Mouse (Mus musculus): ENCODE measurements around the gene Olfr1395. TPM values are rescaled to one million over a fixed set of nuclear protein-coding genes. Genes with fewer than 3 reads are reported as not detected.
"Not testable (repeated sequence)": the region's sequence is repeated elsewhere in the genome, so short reads cannot be mapped to it uniquely, and the experiment has no call there.

Gene Olfr1395
- polyA plus RNA-seq, 2 experiments from 2014 or later, result 0.12 TPM; not detected in 1

- no peak for ATAC-seq
These were observed 33.3 kb downstream of the Olfr1395 start for GRCm38 (mm10) chr11:49175345-49175744.

- ATAC-seq, result not testable (repeated sequence)
These were observed 34.1 kb downstream of the Olfr1395 start for GRCm38 (mm10) chr11:49176047-49176779.

GRCm38 (mm10) chr11:49183172-49183571 is 41.1 kb downstream of the Olfr1395 start:
- no peak for ATAC-seq

- no peak for ATAC-seq
These were observed 44.4 kb downstream of the Olfr1395 start for GRCm38 (mm10) chr11:49186452-49186851.

GRCm38 (mm10) chr11:49186955-49187488 is 44.9 kb downstream of the Olfr1395 start, which contains the start of gene Btnl9:
TSS of gene Btnl9 (minus strand) at chr11:49187159.
- no peak for ATAC-seq

- ATAC-seq, result no peak
These were observed 45.6 kb downstream of the Olfr1395 start for GRCm38 (mm10) chr11:49187701-49188100.

GRCm38 (mm10) chr11:49189737-49190136 is 47.7 kb downstream of the Olfr1395 start:
- ATAC-seq, result no peak

GRCm38 (mm10) chr11:49191083-49191482 is 49.0 kb downstream of the Olfr1395 start:
- ATAC-seq, result no peak

GRCm38 (mm10) chr11:49194771-49195170 is 52.7 kb downstream of the Olfr1395 start:
- ATAC-seq, result not testable (repeated sequence)

- no peak for ATAC-seq
These were observed 53.8 kb downstream of the Olfr1395 start for GRCm38 (mm10) chr11:49195819-49196322.

Other genes with a start within 250 kb of the Olfr1395 start
- under 1 TPM; 0.37 to 0.66 TPM for gene Gm5431, start 240.1 kb upstream of the Olfr1395 start, polyA plus RNA-seq (2017; shearing (Covaris generic))
- gene Psme2b, start 196.1 kb upstream of the Olfr1395 start, polyA plus RNA-seq (2017; shearing (Covaris generic)), result 100 to 1,000 TPM; 226 to 234 TPM
- gene Olfr56, start 163.4 kb upstream of the Olfr1395 start, polyA plus RNA-seq (2017; shearing (Covaris generic)), result under 1 TPM in 1 of 2 experiments, not detected in 1; 0.82 TPM
- gene 9930111J21Rik1, start 162.9 kb upstream of the Olfr1395 start, polyA plus RNA-seq (2017; shearing (Covaris generic)), result 100 to 1,000 TPM; 122 to 166 TPM
- gene Gm12185, start 150.0 kb upstream of the Olfr1395 start, polyA plus RNA-seq (2017; shearing (Covaris generic)), result 1 to 10 TPM; 4.9 to 7.3 TPM
- gene Tgtp1, start 148.1 kb upstream of the Olfr1395 start, polyA plus RNA-seq (2017; shearing (Covaris generic)), result 100 to 1,000 TPM; 242 to 299 TPM
- 100 to 1,000 TPM; 114 to 149 TPM for gene 9930111J21Rik2, start 91.0 kb upstream of the Olfr1395 start, polyA plus RNA-seq (2017; shearing (Covaris generic))
- gene Tgtp2, start 78.1 kb upstream of the Olfr1395 start, polyA plus RNA-seq (2017; shearing (Covaris generic)), result 100 to 1,000 TPM; 351 to 409 TPM
- 100 to 1,000 TPM; 399 to 513 TPM for gene Ifi47, start 65.7 kb upstream of the Olfr1395 start, polyA plus RNA-seq (2017; shearing (Covaris generic))
- gene Olfr1396, start 27.4 kb upstream of the Olfr1395 start, polyA plus RNA-seq (2017; shearing (Covaris generic)), result under 1 TPM; 0.15 to 0.37 TPM
- not detected for gene Olfr1394, start 12.1 kb downstream of the Olfr1395 start, polyA plus RNA-seq (2017; shearing (Covaris generic))
- gene Btnl9, start 44.9 kb downstream of the Olfr1395 start, polyA plus RNA-seq (2017; shearing (Covaris generic)), result not detected
- gene Zfp62, start 61.0 kb downstream of the Olfr1395 start, polyA plus RNA-seq (2017; shearing (Covaris generic)), result 10 to 100 TPM; 47.9 to 54.3 TPM
- gene Mgat1, start 101.9 kb downstream of the Olfr1395 start, polyA plus RNA-seq (2017; shearing (Covaris generic)), result 10 to 100 TPM; 55.3 to 85.9 TPM
- not detected for gene Olfr1393, start 136.0 kb downstream of the Olfr1395 start, polyA plus RNA-seq (2017; shearing (Covaris generic))
- gene Olfr1392, start 143.0 kb downstream of the Olfr1395 start, polyA plus RNA-seq (2017; shearing (Covaris generic)), result not detected
- not detected for gene Olfr10, start 162.5 kb downstream of the Olfr1395 start, polyA plus RNA-seq (2017; shearing (Covaris generic))
- not detected for gene Olfr1391, start 180.5 kb downstream of the Olfr1395 start, polyA plus RNA-seq (2017; shearing (Covaris generic))
- gene Olfr1390, start 192.9 kb downstream of the Olfr1395 start, polyA plus RNA-seq (2017; shearing (Covaris generic)), result not detected

Data from activated CD4-positive, CD25-positive, alpha-beta regulatory T cell, adult 4 months (primary cell).